Mouse (Mus musculus) embryonic fibroblast, embryonic 13.5 days (primary cell): ENCODE data around the gene Cdkn2a.

Source experiments
- CTCF ChIP-seq: IDR thresholded peaks from 2 replicates; pipeline ENCODE4 v1.5.1; 2011; ENCODE audit warnings: mild to moderate bottlenecking, control low read depth, low read length, moderate library complexity, borderline replicate concordance; ENCODE audit not compliant: insufficient read depth
- POLR2A ChIP-seq: IDR thresholded peaks from 2 replicates; pipeline ENCODE4 v1.6.1; 2011; ENCODE audit warnings: low read depth, mild to moderate bottlenecking, control low read depth, low read length, moderate library complexity

DNA sequence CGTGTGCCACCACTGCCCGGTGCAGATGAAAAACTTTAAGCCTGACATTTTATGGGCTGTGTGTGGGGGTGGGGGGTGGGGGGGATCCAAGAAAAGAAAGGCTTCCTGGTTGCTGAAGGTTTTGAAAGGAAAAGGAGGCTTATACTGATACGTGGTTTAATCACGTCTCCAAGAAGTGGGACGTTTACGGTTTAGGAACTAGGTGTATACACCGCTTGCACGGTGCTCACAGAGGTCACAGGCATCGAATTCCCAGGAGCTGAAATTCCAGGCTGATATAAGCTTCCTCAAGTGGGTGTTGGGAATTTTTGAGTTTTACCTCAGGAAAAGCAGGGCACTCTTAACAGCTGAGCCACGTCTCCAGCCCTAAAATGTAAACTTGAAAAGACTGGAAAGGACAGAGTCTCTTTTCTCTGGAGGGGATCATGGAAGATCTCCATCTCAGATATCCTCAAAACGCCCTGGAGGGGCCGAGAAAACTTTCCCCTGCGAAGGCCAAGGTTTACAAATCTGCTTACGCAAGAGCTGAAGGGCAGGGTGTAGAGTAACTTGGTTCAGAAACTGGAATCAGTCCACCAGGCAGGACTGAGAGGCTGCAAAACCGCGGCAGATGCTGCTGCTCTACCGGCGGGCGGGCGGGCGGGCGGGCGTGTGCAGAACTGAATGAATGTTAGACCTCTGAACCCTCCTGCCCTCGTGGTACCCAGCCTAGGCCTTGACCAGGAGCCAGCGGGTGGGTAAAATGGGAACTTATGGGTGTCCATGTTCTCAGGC, 18.5 kb downstream of the Cdkn2a start:
- no peak for TF ChIP-seq CTCF
- no peak for TF ChIP-seq POLR2A
